Mouse (Mus musculus): ENCODE data around the gene Mpped1.
A peak's percentile ranks its signal among the peaks of the same experiment; 100 is the strongest.

Gene Mpped1

DNA sequence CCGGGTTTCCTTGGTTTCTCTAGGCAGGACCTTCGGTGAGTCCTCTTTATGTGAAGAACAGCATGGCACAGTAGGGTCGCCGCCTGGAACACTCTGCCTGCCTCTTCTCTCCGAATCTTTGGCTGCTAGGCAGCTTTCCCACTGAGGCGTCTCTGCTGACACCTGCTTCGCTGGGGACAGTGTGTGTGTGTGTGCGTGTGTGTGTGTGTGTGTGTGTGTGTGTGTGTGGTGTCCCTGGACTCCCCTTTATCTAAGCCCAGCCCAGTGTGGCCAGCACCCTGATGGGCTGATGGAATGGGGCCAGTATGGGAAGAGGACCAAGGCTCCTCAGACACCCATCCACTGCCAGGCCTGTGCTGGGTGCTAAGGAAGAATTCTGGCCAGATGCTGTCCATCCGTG is 9.8 kb downstream of the Mpped1 start:
- no peak for DNase-seq (ENCODE audit: low read depth, low spot score)

- no peak for DNase-seq (ENCODE audit: low read depth, low spot score)
Measured at GRCm38 (mm10) chr15:83796924-83797323, 17.7 kb downstream of the Mpped1 start.

DNA sequence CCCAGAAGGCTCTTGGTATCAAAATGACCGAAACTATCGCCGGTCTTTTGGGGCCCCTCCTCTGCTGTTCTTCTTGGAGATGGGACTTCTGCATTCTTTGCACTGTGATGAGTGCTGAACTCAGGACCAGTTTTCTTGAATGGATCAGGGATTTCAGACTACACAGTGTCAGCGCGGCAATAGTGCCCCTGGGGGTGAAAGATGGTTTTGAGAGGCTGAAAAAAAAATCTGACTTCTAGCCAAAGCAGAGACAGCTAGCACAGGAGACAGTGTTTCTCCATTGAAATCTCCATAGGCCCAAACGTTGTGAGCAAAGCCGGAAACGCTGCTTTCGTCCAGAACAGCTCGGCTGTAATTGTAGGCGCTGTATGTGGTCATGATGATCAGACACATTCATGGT is 19.7 kb downstream of the Mpped1 start:
- no peak for DNase-seq (ENCODE audit: low read depth, low spot score)

GRCm38 (mm10) chr15:83801011-83801410 is 21.7 kb downstream of the Mpped1 start:
- DNase-seq (ENCODE audit: low read depth, low spot score), result no peak

DNA sequence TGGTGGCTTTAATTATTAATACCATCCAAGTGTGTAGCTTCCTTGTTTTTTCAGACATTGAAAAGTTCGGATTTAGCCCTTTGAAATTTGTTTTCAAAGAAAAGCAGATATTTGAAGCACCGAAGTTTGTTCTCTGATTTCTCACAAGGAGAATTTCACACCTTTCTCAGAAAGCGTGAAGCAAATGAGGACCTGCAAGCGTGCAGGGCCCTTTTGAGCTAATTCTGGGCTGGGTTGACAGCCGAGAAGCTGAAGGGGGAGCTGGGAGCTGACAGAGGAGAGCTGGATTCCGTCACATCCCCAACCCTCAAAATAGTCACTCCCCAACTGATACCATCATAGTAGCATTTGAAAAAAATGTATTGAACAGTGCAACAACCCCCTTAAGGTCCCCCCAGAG is 34.8 kb downstream of the Mpped1 start:
- no peak for DNase-seq (ENCODE audit: low read depth, low spot score)

GRCm38 (mm10) chr15:83828011-83828410 is 48.7 kb downstream of the Mpped1 start:
- no peak for DNase-seq (ENCODE audit: low read depth, low spot score)

DNA sequence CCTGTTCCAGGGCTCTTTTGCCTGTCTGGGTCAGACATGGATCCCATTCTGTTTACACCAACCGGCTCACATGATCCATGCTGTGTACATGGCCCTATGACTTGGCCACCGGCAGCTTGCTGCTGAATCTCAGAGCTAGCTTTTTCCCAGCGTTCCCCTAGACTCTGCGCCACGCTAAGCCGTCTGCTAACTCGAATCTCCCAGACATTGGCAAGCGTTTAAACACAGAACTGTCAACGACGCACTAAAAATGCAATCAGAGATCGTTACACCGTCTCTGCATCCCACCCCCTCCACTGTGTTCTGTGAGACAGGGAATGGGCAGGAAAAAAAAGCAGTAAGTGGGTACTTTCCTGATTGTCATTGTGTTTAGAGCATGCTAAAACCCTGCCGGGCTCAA is 50.0 kb downstream of the Mpped1 start:
- DNase-seq (ENCODE audit: low read depth, low spot score), result no peak

- no peak for DNase-seq (ENCODE audit: low read depth, low spot score)
Measured at GRCm38 (mm10) chr15:83832265-83832664, 53.0 kb downstream of the Mpped1 start.

- no peak for DNase-seq (ENCODE audit: low read depth, low spot score)
Measured at GRCm38 (mm10) chr15:83840950-83841719, 61.9 kb downstream of the Mpped1 start.

DNA sequence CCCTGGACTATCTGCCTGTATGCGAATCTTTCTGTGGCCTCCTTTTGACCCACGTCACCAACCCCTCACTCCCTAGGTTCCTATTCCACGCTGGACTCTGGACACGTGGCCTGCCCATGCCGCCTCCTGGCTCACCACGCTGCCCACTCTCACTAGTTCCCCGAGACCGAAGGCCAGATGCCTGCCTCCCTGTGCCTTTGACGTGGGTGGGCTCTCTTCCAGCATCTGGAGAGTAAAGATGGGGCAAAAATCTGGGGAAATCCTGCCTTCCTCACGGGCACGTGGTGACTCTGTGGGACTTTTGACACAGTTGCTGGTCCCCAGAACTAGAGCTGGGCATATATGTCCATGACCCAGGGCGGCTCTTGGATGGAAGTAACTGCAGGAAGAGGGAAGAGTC is 63.2 kb downstream of the Mpped1 start:
- DNase-seq (ENCODE audit: low read depth, low spot score), result no peak

GRCm38 (mm10) chr15:83842915-83843789 is 63.9 kb downstream of the Mpped1 start:
- DNase-seq (ENCODE audit: low read depth, low spot score), result no peak

DNA sequence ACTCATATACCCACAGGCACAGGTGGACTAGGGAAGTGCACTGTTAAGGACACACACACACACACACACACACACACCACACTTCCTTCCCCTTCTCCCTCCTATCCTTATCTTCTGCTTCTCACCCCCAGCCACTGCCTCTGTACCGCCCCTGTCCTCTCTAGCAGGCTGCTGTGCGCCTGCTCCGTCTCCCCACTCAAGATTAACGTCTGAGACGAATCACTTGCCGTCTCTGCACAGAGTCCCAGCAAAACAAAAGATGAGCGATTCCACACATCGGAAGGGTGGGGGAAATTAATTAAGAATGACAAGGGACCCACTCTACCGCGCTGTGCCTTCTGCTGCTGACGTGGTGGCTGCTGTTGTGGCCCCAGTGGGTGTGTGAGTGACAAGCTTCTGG is 66.5 kb downstream of the Mpped1 start:
- DNase-seq (ENCODE audit: low read depth, low spot score), result no peak

DNA sequence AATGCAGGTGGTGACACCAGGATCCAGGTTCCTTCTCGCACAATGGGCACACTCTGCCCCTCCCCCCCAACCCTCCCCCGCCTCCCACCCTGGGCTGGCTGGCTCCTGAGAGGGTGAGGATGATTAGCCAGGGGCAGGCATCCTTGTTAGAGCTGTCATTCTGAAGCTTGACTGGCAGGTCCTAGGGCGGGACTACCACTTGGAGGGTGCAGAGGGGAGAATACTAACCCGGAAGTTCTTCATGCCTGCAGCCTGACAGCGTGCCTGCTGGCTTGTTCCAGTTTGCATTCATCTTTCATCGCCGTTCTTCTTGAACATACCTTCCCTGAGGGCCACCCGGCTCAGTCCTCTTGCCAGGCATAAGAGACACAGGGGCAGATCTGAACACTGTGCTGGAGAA is 67.3 kb downstream of the Mpped1 start:
- no peak for DNase-seq (ENCODE audit: low read depth, low spot score)

DNA sequence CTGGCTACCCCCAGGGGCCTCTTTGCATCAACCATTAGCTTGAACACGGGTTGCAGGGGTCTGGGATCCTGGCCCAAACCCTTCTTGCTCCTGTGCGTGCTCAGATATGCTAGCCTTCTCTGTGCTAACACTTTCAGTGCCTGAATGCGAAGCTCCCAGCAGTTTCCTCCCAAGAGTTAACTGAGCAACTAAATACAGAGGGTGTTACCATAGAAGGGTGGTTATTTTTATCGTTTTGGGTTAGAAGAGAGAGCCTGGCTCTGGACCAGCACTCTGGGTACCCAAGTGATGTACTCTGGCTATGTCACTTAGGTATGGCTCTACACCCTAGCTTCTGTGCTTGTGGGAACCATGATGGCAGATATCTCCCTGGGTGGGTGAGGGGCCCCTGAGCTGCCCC is 68.2 kb downstream of the Mpped1 start:
- DNase-seq (ENCODE audit: low read depth, low spot score), result no peak

- DNase-seq (ENCODE audit: low read depth, low spot score), result no peak
Measured at GRCm38 (mm10) chr15:83848193-83848592, 68.9 kb downstream of the Mpped1 start.

DNA sequence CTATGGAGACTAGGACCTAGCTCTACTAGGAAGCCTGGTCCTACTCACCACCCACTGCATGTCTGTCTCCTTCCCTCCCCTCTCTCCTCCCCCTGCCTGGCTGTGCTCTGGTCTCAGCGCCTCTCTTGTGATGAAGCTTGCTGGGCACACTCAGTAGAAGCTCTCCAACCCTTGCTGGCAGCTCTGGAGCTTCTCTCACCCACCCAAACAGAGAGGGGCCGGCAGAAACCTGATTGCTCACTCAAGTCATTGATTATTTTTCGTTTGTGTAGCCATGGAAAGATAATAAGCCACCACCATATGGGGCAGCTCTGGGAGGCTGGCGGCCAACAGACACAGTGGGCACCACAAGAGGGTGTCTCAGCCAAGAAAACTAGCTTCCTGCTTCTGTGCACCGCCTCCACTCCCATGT is 74.1 kb downstream of the Mpped1 start:
- no peak for DNase-seq (ENCODE audit: low read depth, low spot score)

DNA sequence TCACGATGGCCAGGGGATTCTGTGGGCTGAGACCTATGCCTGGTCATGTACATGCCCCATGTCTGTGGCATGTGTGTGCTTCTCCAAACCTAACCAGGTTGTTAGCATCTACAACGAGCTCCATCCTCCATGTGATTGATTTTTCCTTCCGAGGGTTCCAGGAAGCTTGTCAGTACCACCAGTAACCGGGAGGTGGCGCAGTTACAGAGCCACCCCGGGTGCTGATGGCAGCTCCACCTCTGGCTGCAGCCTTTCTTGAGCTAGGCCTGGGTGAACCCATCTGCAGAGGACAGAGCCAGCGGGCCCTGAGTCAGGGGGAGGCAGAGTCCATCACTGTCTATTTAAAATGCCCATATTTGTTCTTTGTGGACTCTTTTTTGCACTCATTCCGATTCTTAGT is 77.9 kb downstream of the Mpped1 start:
- peak; percentile 38 for DNase-seq (ENCODE audit: low read depth, low spot score)

DNA sequence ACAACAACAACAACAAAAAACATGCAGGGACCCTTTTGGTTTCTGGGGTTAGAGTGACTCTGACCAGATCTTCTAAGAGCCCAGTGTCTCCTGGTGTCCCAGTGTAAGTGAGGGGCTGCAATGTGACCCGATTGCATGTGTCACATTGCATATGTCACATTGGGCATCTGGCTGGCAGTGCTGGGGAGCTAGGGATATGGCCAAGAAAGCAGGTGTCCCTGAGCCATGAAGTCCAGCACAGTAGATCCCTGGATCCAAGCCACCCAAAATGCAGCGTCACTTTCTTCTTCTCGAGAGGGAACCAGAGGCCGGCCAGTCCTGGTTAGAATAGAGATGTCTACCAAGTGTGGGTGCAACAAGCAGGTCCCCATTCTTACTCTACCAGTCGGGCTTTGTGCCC is 86.4 kb downstream of the Mpped1 start:
- no peak for DNase-seq (ENCODE audit: low read depth, low spot score)

DNA sequence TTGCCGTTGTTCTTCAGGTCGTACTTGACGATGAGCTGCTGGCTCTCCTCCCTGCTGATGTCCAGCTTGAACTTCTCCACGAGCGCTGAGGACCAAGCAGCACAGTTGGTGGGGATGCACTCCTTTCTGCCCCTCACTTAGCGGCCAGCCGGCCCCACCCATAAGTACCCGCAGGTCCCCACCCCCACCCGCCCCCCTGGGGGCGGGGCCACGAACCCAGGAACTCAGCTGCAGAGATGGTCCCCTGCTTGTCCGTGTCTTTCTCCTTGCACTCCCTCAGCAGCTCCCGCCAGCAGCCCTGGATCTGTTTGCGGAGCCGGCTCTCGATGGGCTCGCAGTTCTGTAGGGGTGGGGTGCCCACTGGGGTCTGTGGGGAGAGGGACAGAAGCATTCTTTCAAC is 91.7 kb downstream of the Mpped1 start:
- no peak for DNase-seq (ENCODE audit: low read depth, low spot score)

DNA sequence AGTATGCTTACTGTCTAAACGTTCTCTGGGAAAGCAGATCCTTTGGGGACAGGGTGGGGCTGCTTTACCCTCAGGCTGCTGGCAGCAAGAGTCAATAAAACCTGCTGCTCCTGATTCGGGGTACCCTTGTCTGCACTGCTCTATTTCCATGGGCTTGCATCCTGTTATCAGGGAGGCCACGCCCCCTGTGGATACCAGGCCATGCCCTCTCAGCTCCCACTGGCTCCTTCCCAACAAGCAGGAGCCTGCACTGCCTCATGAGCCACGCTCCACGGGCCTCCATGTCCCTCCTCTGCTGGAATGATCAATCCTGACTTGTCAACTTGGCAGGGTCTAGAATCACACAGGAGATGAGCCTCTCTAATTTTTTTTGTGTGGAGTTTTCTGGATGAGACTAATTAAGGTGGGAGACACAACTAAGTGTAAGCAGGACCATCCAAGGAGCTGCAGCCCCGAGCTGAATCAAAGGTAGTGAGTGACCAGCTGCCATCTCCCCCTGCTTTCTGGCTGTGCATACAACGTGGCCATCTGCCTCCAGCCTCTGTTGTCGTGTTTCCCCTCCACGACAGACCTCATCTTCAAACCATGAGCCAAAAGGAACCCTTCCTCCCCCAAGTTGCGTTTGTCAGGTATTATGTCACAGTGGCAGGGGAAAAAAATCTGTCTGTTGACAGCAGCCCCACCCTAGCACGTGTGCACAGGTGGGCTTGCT is 98.0 kb downstream of the Mpped1 start:
- no peak for DNase-seq (ENCODE audit: low read depth, low spot score)

DNA sequence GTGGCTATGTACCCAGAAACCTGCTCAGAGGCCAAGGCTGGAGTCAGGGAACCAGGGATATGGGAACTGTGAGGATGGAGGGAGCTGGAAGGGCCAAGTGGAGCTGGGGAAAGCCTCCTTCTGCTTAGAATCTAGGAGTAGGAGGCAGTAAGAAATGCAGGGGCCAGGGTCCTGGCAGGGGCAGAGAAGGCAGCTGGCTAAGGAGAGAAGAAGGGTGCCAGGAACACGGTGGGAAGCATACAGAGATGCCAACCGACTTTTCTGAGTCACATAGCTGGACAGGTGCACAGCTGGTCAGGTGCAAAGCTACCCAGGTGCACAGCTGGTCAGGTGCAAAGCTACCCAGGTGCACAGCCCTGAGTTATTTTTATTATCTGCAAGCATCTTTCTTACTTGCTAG is 98.6 kb downstream of the Mpped1 start:
- DNase-seq (ENCODE audit: low read depth, low spot score), result no peak

DNA sequence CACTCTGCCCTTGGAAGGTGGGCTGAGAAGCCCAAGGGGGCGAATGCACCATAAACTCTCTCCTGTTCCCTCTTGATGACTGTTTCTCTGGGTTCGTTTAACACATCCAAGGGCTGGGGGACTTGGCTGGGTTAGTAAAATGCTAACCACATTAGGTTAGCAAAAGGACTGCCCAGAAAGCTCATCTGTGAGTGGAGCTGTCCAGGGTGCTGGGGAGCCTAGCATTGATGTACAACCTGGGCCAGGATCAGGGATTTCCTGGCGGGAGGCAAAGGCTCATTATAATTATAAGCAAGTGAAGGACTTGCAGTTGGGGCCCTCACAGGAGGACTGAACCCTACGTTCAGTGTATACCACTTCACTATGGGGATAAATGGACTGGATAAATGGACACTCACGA is 100.6 kb downstream of the Mpped1 start:
- DNase-seq (ENCODE audit: low read depth, low spot score), result peak; percentile 59
